Mouse (Mus musculus) lung, adult 2 months (tissue): ENCODE results near the gene Cntnap2.

Experiments
- CTCF ChIP-seq: fragments of 200-500 bp; IDR thresholded peaks from 2 replicates; pipeline ENCODE4 v1.5.1; 2011; ENCODE audit warnings: mild to moderate bottlenecking, low read length, control low read depth; ENCODE audit not compliant: insufficient read depth
- POLR2A ChIP-seq: fragments of 200-500 bp; IDR thresholded peaks from 2 replicates; pipeline ENCODE4 v1.6.1; 2011; ENCODE audit warnings: low read depth, mild to moderate bottlenecking, control low read depth, low read length, borderline replicate concordance; ENCODE audit errors: extremely low read depth

DNA sequence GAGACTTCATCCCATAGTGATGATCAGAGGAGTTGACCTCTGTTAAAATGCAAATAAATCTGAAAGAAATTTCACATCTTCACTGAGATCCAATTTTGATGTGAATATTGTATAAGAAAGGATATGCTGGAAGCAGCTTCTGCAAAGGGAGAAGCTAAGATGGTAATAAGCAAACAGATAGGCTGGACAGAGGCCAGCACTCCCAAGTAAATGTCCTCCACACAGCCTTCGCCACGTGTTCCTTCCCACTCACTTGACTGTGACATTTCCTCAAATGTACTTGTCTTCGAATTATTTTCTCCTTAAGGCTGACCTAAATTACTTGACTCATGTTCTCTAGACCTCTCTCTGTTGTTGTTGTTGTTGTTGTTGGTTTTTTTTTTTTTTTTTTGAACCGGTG is 981.5 kb downstream of the Cntnap2 start:
- TF ChIP-seq CTCF (no peak), POLR2A (no peak)
